Mouse (Mus musculus): ENCODE measurements at regions not wholly inside any gene's neighbourhood (a gene's known extent, or its start where the extent isn't known, plus 50 kb on each side); places are given as distances from the start of the nearest gene placed in this dataset.

DNA sequence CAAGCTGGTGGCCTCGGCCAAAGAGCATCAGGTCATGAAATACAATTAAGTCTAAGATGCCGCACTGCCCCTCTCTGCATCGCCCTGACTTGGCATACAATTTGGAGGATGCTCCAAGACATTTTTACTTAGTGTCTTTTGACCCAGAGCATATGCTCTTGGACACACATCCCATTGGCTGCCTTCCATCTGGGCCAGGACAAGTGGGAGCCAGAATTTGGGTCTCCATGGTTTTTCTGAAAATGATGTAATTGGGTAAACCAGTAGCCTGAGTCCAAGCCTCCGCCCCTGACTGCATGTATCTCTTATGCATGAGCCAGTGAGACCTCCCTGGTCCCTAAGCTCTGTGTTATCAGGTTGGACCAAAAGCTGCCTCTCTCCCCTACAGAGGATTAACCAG, 117.1 kb upstream of the Rpl38 start:
- DNase-seq (ENCODE audit: low spot score in 2 of 2), result peak in 1 of 2 experiments; percentile 8

DNA sequence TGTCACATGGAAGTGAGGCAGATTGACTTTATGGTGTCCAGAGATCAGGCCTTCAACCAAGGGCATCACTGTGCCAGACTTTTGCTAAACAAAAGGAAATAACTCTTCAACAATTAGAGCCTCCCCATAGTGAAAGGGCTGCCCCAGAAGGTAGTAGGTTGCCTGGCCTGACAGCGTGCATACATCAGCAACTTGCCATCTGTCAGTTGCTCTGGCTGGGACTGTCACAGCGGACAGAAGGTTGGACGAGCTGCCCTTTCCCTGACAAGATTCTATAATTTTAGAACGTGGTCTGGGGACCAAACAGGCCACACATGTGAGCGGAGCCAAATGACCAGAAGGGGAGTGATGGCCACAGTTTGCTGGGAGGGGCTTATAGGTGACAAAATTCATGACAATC, 119.7 kb upstream of the Rpl38 start:
- no peak for DNase-seq (ENCODE audit: low spot score in 2 of 2)

DNA sequence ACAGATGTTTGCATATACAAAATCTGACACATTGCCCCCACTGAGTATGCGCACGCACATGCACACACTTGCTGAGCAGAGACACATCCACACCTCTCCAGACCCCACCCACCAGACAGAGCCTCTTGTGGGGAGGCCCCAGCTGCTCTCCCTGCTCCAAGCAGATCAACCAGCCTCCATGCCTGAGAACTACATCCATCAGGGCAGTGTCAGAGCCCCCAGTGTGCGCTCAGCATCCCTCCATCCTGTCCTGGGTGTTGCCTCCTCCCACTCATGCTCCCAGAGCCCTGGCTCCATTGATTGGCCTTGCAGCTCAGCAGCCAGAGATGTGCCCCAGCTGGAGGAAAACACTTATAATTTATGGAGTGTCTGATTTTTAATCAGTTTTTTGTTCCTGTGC, 124.1 kb upstream of the Rpl38 start:
- no peak for DNase-seq (ENCODE audit: low spot score in 2 of 2)

DNA sequence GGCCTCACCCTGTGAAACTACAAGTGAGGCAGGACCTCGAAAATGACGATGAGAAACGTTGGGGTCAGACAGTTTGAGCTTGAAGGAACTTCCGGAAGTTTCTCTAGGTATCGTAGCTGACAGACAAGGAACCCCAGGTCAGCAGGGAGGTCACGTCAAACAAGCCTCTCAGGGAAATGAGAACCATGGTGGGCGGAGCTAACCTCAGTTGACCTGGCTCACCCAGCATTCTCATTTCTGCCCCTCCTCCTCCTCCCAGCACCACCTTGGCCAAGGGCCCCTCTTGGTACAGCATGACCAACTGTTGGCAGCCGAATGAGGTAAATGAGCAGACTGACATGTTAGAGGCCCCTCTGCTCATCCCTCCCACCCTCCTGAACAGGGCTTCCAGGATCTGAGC, 126.2 kb upstream of the Rpl38 start:
- no peak for DNase-seq (ENCODE audit: low spot score in 2 of 2)

DNA sequence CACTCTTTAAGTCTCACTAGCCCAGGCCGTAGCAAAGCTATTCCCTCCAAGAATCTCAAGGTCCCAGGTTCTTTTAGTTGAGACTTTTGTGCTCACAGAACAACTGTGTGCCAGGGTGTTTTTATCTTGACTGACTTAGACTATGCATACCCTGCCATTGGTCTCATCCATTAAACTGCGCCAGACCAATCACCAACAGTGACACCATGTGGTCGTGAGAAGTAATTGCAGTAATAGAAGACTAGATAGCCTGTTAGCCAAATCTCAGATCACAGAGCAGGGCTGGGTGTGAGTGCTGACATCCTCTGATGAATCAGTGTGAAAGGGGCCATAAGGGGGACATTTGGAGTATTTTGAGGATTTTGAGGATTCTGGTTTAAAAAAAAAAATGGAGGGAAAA, 127.8 kb upstream of the Rpl38 start:
- no peak for DNase-seq (ENCODE audit: low spot score in 2 of 2)

DNA sequence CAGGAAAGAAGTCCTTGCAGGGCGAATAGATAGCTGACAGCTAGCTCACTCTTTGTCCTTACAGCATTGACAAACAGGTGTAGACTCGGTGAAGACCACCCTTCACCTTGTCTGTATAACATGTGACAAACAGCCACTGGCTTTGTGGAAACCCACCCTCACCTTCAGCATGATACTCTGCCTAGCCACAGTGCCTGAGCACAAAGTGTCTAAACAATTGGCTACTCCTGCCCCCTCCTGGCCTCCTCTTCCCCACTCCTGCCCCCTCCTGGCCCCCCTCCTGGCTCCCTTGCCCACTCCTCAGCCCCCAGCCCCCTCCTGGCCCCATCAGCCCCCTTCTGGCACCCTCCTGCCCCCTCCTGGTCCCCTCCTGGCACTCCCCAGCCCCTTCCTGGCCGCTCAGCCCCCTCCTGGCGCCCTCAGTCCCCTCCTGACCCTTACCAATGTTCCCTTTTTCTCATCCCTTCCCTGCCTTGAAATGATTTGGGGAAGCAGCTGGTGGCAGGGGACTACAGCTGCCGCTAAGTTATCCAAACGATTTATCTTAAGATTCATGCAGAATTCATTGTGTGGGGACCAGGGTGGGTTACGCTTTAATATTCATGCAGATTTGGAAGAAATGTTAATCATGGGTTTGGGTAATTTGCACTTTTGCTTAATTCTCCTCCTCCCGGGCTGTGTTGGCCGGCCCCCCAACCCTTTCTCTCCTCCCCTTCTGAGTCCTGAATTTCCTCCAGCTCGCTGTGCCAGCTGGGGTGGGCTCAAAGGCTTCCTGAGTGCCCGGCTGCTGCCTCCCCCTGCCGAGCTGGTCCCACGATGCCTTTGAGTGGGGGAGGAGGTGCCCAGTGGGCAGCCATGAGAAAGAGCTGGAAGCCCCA, 131.5 kb upstream of the Rpl38 start:
- DNase-seq (ENCODE audit: low spot score in 2 of 2), result no peak

DNA sequence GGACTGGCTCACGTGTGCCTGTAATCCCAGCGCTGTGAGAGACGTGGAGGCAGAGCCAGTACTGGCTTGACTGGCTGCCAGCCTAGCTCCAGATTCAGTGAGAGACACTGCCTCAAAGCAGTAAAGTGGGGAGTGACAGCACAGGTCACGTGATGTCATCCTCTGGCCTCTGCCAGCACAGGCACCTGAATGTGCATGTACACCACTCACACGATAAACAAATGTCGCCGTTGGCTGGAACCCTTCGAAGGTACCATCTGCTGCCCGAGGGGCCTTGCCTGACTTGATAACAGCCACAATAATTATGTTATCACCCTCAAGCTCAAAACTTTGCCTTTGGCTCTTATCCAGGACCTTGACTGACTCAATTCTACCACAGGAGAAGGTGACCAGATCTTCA, 132.4 kb upstream of the Rpl38 start:
- DNase-seq (ENCODE audit: low spot score in 2 of 2), result no peak

DNA sequence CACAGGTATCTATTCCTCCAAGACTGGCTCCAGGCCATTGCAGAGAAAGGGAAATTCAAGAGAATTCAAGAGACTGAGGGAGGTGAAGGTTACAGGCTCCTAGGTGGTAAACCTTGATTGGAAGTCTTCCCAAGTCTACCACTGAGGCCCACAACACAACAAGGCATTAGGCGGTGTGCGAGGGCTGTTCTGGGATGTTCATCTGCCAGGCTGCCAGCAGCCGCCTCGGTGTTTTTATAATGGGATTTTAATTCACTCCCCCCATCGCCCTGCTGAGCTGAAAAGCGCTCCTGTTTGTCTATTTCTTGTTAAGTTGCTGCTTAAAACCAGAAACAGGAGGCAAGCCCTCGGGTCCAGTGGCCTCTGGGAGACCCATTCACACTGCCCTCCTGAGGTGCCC, 133.9 kb upstream of the Rpl38 start:
- no peak for DNase-seq (ENCODE audit: low spot score in 2 of 2)

DNA sequence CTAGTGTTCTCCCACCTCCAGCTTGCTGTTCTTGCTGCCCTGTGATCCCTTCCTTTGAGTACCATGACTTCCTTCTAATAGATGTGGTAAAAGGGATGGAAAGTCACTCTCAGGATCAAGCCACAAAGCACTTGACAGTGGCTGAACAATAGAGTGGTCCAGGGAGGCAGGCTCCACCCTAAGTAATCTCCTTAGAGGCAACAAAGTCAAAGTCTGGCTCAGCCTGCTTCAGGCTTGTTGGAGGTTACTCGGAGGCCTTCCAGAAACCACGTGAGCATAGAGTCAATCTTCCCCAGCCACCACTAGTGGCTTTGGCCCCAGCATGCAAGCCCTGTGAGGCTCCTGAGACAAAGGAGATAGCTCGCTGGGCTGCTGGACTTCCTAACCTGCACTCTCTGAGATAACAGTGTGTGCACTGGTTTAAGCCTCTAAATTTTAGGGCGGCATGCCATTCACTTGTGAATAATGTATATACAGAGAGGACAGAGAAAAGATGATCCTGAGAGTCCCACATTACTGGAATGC, 137.0 kb upstream of the Rpl38 start:
- DNase-seq (ENCODE audit: low spot score in 2 of 2), result no peak

DNA sequence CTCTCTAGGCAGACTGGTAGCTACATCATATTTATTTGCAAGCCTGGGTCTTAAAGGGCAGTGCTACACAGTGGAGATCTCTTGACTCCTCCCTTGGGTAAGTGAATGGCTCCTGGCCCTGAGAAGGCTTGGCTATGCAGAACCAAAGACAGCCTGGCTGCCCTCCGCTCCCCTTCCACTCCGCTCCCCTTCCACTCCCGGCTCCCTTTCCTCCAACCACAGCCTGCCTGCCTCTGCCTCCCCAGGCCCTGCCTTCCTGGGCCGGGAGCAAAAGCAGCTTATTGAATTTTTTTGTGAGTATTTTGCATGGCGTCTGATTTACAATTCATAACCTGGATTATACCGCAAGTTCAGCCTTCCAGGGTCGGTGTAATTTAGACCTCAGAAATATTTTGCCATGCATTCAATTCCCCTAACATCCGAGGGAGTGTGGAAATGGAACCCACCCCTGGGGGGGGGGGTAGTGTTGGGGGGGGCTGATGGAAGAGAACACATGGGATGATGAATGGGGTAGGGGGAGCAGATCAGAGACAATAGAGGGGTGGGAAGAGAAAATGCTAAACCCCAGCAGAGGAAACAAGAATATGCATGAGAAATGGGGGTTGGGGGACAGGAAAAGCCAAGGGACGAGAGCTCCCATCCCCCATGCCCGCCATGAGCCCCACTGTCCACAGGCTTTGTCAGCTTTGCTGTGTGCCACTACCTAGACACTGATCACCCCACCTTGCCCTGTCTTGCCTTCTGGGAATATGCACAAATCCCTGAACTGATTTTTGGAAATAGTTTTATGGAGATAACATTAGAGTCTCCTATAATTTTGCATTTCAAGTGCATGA, 139.2 kb upstream of the Rpl38 start:
- no peak for DNase-seq (ENCODE audit: low spot score in 2 of 2)

DNA sequence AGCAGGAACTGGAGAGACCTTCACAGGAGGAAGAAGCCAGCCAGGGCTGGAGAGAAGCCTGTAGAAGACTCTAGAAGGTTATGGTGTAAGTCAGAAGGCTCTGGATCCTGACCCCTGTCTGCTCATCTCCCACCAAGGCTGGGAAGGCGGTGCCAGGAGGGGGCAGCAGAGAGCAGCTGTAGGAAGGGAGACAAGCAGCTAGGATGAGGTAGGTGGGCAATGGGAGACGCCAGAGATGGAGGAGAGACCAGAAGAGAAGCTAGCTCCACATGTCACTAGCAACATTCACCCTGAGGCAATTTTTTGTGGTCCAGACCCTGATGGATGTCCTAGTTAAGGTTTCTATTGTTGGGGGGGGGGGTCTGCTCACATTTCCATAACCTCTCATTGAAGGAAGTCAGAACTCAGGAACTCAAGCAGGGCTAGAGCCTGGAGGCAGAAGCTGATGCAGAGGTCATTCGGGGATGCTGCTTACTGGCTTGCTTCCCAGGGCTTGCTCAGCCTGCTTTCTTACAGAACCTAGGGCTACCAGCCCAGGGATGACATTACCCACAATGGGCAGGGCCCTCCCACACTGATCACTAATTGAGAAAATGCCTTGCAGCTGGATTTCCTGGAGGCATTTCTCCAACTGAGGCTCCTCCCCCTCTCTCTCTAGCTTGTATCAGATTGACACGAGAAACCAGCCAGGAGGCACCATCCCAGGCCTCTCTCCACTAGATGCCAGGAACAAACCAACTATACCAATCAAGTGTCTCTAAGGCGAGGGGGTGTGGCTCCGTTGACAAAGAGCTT, 144.7 kb upstream of the Rpl38 start:
- peak; percentile 43 to 61 for DNase-seq (ENCODE audit: low spot score in 2 of 2)

DNA sequence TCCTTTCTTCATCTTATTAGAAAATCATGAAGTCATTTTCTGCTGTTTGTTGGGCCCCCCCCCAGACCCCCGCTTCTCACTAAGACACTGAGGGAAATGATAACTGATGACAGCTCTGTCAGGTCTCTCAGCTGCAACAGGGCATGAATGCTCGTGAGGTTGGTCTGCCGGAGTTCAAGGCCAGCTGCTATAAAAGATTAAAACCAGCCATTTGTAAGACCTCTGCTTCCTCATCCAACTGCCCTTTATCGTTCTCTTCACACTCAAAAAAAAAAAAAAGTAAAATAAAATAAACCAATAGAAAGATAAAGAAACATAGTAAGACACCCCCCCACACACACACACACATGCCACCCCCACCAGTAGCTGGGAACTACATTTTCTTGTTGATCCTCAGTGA, 153.0 kb upstream of the Rpl38 start:
- DNase-seq (ENCODE audit: low spot score in 2 of 2), result no peak

DNA sequence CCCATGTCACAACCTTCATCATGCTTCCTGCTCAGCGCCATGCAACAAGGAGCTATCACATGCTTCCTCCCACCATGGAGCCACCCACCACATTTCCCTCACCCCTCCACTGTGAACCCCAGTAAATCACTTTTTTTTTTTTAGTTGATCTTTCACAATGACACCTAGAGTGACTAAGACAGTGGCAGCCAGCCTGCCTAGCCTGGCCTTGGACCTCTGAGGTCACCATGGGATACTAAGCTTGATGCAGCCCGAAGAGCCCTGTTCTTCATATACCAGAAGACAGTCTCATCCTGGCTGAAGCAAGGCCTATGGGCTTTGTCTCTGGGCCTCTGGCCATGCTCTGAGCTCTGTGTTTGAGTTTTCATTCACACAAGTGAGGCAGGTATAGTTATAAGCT, 154.2 kb upstream of the Rpl38 start:
- DNase-seq (ENCODE audit: low spot score in 2 of 2), result no peak

DNA sequence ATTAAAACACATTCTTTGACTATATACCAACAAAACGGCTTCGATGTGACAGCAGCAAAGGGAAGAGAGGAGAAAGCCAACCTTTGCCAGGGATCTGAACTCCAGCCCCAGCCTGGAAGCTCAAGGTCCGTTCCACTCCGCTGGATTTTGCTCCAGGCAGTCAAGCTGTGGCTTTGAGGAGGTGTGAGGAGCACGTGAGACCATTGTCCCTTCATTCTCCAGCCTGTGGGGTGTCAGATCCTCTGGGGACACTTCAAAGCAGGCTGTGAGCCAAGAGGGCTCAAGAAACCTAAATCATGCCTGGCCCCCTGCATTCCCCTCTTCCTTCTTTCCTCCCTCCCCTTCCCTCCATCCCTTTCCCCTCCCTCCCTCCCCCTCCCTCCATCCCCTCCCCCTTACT, 154.9 kb upstream of the Rpl38 start:
- no peak for DNase-seq (ENCODE audit: low spot score in 2 of 2)

DNA sequence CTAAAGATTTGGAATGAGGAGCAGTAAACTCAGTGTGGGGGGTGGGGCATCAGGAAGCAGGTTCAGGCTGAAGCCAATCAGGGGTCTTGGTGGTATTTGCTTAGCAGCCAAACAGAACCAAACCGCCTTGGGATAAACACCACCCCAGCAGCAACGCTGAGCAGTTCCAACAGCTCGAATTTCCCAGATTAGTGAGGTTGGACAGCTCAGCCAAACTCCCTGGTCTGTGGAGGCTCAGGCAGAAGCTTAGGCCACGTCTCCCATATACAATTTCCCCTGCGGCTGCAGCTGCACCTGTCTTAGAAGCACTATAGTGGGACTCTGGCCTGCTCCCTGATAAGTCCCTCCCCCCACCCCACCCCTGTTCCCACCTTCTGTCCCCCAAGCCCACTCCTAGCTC, 156.3 kb upstream of the Rpl38 start:
- no peak for DNase-seq (ENCODE audit: low spot score in 2 of 2)

DNA sequence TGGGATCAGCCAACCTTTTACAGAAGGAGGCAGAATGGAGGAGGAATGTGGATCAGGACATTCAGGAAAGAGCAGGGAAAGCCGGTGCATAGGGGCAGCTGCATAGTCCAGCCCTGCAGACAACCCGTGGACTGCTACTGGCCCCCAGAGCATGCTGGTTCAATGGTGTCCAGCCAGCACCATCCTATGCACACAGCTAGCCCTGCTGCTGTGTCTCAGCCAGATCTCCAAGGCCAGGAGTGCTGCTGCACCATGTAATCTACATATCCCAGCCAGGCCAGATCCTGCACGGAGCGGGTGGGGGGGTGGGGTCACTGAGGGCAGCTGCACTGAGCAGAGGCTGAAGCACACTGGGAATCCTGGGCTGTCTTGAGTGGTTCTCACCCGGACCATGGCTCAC, 165.8 kb upstream of the Rpl38 start:
- no peak for DNase-seq (ENCODE audit: low spot score in 2 of 2)

DNA sequence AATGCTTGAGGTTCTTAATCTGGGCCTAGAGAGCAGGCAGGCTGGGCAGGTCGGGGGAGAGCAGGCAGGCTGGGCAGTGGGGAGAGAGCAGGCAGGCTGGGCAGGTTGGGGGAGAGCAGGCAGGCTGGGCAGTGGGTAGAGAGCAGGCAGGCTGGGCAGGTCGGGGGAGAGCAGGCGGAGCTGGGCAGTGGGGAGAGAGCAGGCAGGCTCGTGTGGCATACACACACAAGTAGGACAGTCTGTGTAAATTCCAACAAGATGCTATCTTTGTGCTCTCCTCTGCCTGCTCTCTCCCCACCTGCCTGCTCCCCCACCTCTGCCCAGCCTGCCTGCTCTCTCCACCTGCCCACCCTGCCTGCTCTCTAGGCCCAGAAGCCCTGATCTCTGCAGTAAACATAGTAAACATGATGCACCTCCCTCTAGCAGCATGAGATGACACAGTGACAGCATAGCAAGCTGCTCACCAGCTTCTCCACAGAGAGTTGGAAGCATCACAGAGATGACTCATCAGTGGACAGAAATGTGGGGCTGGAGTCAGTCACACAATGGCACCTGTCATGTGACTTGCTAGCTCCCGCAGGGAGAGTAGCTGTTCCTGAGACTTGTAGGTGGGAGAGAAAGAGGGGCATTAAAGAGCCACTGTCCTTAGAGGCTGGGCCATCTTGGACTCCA, 166.3 kb upstream of the Rpl38 start:
- DNase-seq (ENCODE audit: low spot score in 2 of 2), result no peak

DNA sequence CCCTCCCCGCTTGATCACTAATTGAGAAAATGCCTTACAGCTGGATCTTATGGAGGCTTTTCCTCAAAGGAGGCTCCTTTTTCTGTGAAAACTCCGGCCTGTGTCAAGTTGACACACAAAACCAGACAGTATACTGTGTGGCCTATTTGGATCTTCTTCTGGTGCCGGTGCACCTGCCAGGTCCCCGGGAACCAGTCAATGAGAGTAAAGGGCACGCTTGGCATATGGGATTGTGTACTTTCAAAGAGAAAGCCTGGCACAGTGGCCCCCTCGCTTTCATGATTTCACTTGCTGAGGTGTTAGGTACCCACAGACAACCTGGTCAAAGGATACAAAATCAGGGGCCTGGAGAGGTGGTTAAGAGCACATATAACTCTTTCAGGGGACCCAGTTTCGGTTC, 167.9 kb upstream of the Rpl38 start:
- DNase-seq (ENCODE audit: low spot score in 2 of 2), result no peak

DNA sequence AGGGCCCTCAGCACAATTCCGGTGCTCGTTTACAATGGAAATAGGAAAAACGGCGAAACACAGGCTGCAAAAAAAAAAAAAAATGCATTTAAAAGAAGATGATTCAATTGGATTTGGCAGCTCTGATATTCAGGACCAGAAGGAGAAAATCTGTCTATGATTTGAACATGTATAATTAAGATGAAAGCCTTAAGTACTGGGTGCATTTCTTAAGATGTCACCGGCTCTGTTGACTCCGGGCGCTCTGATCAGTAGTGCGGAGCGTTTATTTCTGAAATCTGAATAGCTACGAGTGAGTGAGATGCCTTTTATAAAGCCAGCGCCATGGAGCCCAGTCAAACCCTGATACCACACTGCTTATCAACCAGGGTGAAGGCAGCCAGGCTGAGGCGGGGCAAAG, 168.7 kb upstream of the Rpl38 start:
- no peak for DNase-seq (ENCODE audit: low spot score in 2 of 2)

DNA sequence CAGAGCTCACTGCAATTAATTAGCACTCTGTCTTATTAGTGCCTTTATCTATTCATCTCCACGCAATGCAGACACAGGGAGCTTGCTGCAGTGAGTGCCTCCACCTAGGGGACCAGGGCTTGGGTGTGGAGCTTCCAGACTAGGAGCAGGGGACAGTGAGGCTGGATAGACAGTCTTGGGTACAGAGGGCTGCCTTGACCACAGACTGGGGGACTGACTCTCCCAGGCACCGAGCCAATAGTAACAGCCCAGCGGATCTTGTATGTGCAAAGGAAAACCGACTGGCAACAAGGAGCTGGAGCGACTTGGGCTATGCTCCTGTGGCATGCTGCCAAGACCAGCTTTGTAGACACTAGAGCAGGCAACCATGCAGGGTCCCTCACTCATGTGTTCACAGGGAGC, 172.8 kb upstream of the Rpl38 start:
- no peak for DNase-seq (ENCODE audit: low spot score in 2 of 2)

DNA sequence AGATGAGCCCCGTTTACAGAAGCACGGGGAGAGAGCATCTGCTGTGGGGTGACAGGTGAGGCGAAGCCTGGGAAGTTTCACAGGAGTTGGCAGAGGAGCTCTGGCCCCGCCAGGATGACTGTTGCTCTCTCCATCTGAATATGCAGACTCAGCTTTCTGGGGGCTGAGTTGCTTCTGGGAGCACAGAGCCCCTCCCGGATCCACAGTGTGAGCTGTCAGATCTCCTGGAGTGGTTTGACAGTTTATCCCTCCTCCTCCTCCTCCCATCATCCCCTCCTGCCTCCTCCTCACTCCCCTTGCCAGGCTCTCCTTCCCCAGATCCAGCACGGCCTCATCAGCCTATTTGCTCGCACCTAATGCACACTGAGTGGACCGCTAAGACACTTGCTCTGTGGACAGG, 181.9 kb upstream of the Rpl38 start:
- no peak for DNase-seq (ENCODE audit: low spot score in 2 of 2)

DNA sequence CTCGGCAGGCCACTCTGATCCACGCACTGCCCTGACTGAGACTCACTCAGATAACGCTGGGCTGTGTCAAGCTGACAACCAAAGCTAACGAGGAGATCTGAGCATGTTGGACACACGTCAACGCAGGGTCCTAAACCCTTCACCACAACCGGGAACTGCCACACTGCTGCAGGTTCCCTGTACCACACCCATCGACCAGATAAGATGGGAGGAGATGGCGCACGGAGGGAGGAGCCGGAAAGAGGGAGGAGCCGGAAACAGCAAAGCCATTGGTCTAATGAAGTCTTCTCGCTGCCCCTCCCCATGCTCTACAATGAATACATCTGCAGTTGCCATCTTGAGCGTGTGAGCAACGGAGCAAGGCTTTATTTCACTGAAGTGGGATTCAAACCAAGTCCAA, 182.9 kb upstream of the Rpl38 start:
- no peak for DNase-seq (ENCODE audit: low spot score in 2 of 2)
